27 mouse cellular contexts compared by ENCODE assay signal in genomic region chr13:96990045-96990444, GRCm38 (mm10). TPM values are rescaled to one million over a fixed set of nuclear protein-coding genes. Genes with fewer than 3 reads are reported as not detected.
"Had no signal": no experiment of that assay in that cellular context is flagged by ENCODE, and none has a peak within 500 bp of the region (broad histone marks: within the 10 kb centered on the region; RNA-seq: fewer than 3 reads in every experiment).

No protein-coding gene starts in this region.

- H3K4me1 ChIP-seq: lung, embryonic 15.5 days had no signal

- ATAC-seq: liver, embryonic 12.5 days had no signal

- H3K9ac ChIP-seq: limb, embryonic 13.5 days; liver, embryonic 12.5 days; liver, embryonic 15.5 days; lung, embryonic 15.5 days had no signal

- DNase-seq: layer of hippocampus, adult 9-11 months; liver; lung, adult 18-20 months; lung, postnatal 10 days; lung, postnatal 36 days; midbrain, embryonic 14.5 days; thymus, adult 18-20 months; thymus, postnatal 14 days; thymus, postnatal 4 days had no signal

- H3K4me3 ChIP-seq: layer of hippocampus, adult 2 months; limb, embryonic 10.5 days; limb, embryonic 13.5 days; liver, embryonic 12.5 days; liver, embryonic 15.5 days; lung, embryonic 15.5 days had no signal

- H3K27ac ChIP-seq: kidney, postnatal 0 days; layer of hippocampus, adult 2 months; limb, embryonic 10.5 days; limb, embryonic 13.5 days; liver, embryonic 12.5 days; liver, embryonic 15.5 days; lung, embryonic 15.5 days had no signal

- H3K9me3 ChIP-seq: limb, embryonic 10.5 days; limb, embryonic 13.5 days; liver, embryonic 12.5 days; liver, embryonic 15.5 days; lung, embryonic 15.5 days had no signal

- H3K36me3 ChIP-seq: limb, embryonic 10.5 days; limb, embryonic 13.5 days; liver, embryonic 12.5 days; liver, embryonic 15.5 days; lung, embryonic 15.5 days had no signal

- H3K27me3 ChIP-seq: limb, embryonic 13.5 days; lung, embryonic 15.5 days had no signal

RNA-seq across cellular contexts. Expression of gene 1700029F12Rik, which starts 44.1 kb away (rescaled TPM):
- total RNA-seq: layer of hippocampus, adult 2 months; layer of hippocampus, postnatal 25 days; left cerebral cortex, adult 18-20 months; left cerebral cortex, postnatal 25 days; megakaryocyte-erythroid progenitor cell, adult 5-6 weeks; midbrain, postnatal 0 days had no signal
- polyA plus RNA-seq: kidney, embryonic 14.5 days; kidney, postnatal 0 days; large intestine, adult 2 months; limb, embryonic 10.5 days; limb, embryonic 13.5 days; liver, embryonic 12.5 days; liver, embryonic 15.5 days; lung, embryonic 15.5 days; midbrain, embryonic 11.5 days; midbrain, embryonic 14.5 days; midbrain, postnatal 0 days; neural tube, embryonic 11.5 days; neural tube, embryonic 14.5 days; stomach, embryonic 16.5 days had no signal
